Mouse (Mus musculus) left cerebral cortex, adult 2 months (tissue): ENCODE measurements around the gene Zic3. TPM values are rescaled to one million over a fixed set of nuclear protein-coding genes. Genes with fewer than 3 reads are reported as not detected.
A peak's percentile ranks its signal among the peaks of the same experiment; 100 is the strongest.

ENCODE experiments used
- DNase-seq, 2 experiments: peaks; one replicate each; pipeline ENCODE4 v3.0.0; 2021 to 2022; ENCODE audit warnings: low spot score in 2 of 2, mixed read lengths in 1 of 2; ENCODE audit errors: extremely low spot score in 1 of 2
- H3K27ac ChIP-seq: fragments of 200-600 bp; 2 replicates; pipeline ENCODE4 v1.8.1; 2022
- H3K4me3 ChIP-seq: fragments of 200-600 bp; 2 replicates; pipeline ENCODE4 v1.8.1; 2022
- CTCF ChIP-seq: fragments of 200-600 bp; IDR thresholded peaks from 2 replicates; pipeline ENCODE4 v1.8.1; 2022; ENCODE audit warnings: antibody characterized with exemption, mild to moderate bottlenecking, moderate library complexity
- intact Hi-C: fragments of 180-260 bp; cut with DNase I; formaldehyde crosslinking; loops from one replicate; pipeline ENCODE4 v1.15.1; 2025
- total RNA-seq, 2 experiments: library from RNA; stranded (reverse); gene quantifications; 2 replicates each; pipeline ENCODE4 v1.2.3; 2021

The Zic3 gene
- total RNA-seq, 2 experiments from 2014 or later, result 2.2 to 2.8 TPM

DNA sequence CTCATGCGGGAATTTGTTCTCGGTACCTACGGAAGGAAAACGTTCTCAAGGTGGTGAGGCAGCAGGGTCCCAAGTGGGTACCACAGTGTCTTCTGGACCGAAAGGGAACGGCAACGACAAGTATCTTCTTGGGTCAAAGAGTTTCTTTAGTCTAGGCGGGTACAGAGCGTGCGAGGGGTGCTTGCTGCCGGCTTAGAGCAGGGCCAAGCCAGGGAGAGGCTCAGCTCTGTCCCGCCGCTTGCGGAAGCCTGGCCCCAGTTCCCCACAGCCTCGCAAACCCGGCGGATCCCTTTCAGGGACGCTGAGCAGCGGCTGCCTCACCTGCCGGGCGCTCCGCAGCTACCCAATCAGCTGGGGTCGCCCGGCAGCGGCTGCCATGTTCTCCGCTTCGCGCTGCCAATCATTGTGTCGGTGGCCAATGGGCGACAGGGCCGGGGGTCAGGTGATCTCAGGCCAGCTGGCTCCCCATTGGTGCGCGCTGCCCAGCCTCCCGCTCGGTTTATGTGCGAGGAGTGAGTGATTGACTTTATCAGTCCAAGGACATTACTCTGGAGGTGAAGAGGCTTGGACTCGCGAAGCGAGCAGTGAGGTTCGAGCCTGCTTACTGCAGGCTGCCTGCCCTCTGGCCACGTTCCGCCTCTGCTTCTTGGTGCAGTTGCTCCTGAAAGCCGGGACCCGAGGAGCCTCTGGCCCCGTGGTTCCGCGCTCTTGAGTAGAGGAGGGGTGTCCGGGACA lies 7.8 kb downstream of the Zic3 start:
- DNase-seq, result peak in 1 of 2 experiments; percentile 10
- intact Hi-C loops, result loop anchor here (2.0 kb wide), 1 partner anchor 109 kb away; no protein-coding TSS in a partner anchor
- Histone ChIP-seq H3K27ac (no peak overlapping the region), H3K4me3 (peak overlapping the region; percentile 33)
- no peak for TF ChIP-seq CTCF

DNA sequence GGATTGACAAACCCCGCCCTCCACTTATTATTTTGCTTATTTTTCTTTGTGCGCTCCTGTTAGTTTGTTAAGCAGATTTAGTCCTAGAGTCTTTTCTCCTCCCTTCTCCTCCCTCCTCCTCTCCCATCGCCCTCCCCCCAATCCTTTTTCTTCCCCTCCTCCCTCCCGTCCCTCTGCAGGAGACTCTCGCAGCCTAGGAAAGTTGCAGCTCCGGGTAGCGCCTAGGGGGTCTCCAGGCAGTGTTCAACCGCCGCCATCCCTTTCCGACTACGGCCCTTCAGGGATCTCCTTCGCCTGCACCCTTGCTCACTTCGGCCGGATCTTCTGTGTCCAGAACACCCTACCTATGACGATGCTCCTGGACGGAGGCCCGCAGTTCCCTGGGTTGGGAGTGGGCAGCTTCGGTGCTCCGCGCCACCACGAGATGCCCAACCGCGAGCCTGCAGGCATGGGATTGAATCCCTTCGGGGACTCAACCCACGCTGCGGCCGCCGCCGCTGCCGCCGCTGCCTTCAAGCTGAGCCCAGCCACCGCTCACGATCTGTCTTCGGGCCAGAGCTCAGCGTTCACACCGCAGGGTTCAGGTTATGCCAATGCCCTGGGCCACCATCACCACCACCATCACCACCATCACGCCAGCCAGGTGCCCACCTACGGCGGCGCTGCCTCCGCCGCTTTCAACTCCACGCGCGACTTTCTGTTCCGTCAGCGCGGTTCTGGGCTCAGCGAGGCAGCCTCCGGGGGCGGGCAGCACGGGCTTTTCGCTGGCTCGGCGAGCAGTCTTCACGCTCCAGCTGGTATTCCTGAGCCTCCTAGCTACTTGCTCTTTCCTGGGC lies 8.6 kb downstream of the Zic3 start:
- peak in 1 of 2 experiments; percentile 8 for DNase-seq
- intact Hi-C loops, result loop anchor here (2.0 kb wide), 1 partner anchor 110 kb away; no protein-coding TSS in a partner anchor
- H3K4me3 ChIP-seq, result peak overlapping the region; percentile 33
- H3K27ac ChIP-seq, result 0 out of 2 replicates have a peak overlapping the region, but pooled peaks have one; percentile 28
- no peak for TF ChIP-seq CTCF

DNA sequence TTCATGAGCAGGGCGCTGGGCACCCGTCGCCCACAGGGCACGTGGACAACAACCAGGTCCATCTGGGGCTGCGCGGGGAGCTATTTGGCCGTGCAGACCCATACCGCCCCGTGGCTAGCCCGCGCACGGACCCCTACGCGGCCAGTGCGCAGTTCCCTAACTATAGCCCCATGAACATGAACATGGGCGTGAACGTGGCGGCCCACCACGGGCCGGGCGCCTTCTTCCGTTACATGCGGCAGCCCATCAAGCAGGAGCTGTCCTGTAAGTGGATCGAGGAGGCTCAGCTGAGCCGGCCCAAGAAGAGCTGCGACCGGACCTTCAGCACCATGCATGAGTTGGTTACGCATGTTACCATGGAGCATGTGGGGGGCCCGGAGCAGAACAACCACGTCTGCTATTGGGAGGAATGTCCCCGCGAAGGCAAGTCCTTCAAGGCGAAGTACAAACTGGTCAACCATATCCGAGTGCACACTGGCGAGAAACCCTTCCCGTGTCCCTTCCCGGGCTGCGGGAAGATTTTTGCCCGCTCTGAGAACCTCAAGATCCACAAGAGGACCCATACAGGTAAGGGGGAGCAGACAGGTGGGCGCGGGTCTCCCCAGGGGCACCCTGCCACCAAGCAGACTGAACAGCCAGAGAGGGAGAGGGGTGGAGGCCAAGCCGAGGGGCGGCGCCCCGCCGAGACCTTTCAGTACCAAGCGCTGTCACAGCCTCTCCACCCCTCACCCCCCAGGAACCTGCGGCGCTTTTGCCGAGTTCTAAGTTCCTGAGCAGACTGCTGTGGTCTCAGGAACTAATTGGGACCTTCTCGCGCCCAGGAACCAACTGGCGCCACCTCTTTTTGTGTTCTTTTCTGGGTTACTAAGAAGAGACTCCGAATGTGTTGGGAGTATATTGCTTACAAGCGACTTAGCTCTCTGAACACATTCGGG lies 9.4 kb downstream of the Zic3 start:
- no peak for TF ChIP-seq CTCF
- Histone ChIP-seq H3K27ac (peak overlapping the region; percentile 28; the same call in 1 of the 2 replicates), H3K4me3 (peak overlapping the region; percentile 33)
- no peak for DNase-seq
- intact Hi-C loops, result loop anchor here (2.0 kb wide), 1 partner anchor 111 kb away; no protein-coding TSS in a partner anchor

DNA sequence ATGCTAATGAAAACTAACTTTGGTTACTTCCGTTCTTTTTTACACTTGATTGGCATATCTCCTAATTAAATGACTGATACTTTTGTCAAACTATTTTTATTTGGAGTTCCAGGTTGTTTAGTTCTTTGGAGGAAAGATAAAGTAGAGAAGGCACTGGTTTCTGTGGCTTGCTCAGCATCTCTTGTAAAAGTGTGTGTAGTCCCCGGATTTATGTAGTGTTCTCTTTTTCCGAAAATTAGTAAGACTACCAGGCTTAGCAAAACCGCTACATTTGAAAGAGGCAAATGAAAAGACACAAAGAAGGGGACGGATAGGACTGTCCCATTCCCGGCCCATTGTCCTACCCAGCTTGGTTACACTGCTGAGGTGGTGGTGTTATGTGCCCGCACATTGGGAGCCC lies 10.1 kb downstream of the Zic3 start:
- intact Hi-C loops, result no loop called here
- Histone ChIP-seq H3K27ac (no peak overlapping the region; the same call in 1 of the 2 replicates), H3K4me3 (0 out of 2 replicates have a peak overlapping the region, but pooled peaks have one; percentile 7)
- no peak for DNase-seq
- TF ChIP-seq CTCF, result no peak

DNA sequence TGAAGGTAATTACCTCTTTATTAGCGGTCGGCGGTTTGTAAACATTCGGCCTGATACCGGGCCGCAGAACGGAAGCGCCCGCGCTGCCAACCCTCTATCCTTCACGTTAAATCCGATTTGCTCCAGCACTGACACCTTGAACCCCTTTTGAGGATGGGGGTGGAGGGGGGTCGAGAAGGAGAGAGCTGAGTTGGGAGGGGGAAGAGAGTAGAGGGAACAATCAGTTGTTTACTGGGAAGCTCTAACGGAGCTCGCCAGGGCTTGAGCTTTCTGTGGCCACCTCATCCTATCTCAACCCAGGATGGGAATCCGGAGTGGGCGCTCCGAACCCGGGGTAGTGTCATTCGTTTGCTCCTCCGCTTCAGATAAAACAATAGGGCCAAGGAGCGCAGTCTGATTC lies 11.0 kb downstream of the Zic3 start:
- Histone ChIP-seq H3K27ac (no peak overlapping the region), H3K4me3 (no peak overlapping the region)
- TF ChIP-seq CTCF, result no peak
- DNase-seq, result no peak
- intact Hi-C loops, result no loop called here

DNA sequence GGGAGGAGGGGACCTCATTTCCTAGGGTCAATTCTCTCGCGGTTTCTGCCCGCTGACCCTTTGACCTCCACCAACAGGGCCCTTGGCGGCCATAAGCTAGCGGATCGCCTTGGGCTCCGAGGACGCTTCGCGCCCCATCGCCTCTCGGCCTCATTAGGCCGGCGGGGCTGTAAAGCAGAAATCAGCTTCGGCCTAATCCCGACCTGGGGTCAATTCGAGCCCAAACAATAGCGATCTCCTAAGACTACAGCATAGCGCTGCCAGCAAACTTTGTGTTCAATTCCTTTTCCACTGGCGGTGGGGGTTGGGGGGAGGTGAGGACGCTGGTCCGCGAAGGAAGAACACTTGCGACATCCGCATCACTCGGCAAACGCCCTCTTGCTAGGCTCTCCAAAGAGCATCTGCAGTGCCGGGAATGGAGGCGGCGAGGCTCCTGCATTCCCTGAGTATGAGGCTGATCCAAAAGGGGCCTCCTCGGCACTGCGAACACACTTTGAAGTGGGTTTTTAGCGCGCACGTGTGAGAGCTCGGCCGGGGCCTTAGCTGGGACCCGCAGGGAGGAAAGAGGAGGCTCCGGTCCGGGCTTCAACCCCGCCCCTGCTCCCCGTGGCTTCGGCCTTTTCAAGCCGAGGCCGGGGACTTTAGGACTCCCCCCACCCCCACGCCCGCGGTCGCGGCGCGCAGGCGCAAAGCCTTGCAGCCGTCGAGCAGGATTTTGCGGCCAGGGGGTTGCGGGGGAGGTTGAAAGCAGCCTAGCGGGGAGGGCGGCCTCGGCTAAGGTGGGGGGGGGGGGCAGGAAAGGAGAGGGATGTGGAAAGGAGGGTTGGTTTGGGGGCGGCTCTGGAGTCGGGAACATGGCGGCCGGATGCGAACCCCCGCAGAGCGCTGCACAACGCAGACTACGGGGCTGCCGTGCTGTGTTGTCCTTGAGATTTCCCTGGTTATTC lies 15.8 kb downstream of the Zic3 start:
- Histone ChIP-seq H3K4me3 (no peak overlapping the region), H3K27ac (no peak overlapping the region)
- DNase-seq, result no peak
- intact Hi-C loops, result loop anchor here (2.0 kb wide), 1 partner anchor 122 kb away; no protein-coding TSS in a partner anchor
- TF ChIP-seq CTCF, result no peak

DNA sequence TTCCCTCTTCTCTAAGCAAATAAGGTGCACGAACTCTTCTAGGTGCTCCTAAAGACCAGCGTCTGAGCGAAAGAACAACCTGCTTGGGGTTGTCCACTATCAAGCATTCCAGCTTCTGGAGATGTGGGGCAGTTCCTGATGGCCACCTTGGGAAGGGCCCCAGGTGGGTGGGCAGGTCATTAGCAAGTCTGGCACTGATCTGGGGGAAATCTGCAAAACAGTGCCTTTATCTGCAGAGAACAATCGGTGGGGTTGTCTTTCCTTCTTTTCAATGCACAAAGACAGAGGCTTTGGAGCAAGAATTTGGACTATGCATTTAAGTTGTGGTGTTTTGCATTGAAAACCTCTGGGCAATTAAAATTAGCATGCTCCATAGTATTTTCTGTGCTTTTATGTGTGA lies 17.2 kb downstream of the Zic3 start:
- intact Hi-C loops, result loop anchor here (2.0 to 10.0 kb wide), 2 partner anchors 123 to 335 kb away; no protein-coding TSS in a partner anchor
- Histone ChIP-seq H3K27ac (no peak overlapping the region), H3K4me3 (no peak overlapping the region)
- DNase-seq, result no peak
- no peak for TF ChIP-seq CTCF

DNA sequence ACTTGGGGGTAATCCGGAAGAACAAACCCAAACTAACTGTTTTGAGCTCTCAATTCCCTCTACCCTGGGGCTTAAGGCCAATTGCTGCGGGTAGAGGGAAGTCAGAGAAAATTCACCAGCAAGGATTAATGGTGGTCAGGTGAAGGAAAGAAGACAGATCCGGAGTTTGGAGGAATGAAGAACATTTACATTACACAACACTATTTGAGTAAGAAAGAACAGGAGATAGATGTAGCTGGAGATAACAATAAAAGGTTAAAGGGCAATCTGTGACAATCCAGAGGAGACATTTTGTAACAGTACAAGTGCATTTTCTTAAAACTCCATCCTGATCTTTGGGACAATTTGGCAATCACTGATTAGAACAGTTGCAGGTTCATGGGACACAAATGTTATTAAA lies 19.4 kb downstream of the Zic3 start:
- Histone ChIP-seq H3K4me3 (no peak overlapping the region), H3K27ac (no peak overlapping the region)
- no peak for TF ChIP-seq CTCF
- no peak for DNase-seq
- intact Hi-C loops, result loop anchor here (10.0 kb wide), 1 partner anchor 333 kb away; no protein-coding TSS in a partner anchor

DNA sequence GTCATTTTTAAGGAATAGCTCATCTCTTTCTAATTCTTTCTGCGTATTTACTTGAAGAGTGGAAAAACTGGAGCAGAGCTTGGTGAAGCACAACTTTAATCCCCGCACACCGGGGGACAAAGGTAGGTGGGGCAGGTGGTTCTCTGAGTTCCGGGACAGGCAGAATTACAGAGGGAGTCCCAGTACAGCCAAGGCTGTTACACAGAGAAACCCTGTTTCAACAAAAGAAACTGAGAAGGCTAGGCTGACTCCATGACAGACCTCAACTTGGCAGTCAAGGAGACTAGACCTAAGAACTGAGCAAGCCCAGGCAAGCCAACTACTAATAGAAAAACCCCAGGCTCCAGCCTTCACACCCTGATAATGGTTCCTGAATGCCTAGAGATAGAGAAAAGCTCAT lies 20.0 kb downstream of the Zic3 start:
- intact Hi-C loops, result loop anchor here (10.0 kb wide), 1 partner anchor 332 kb away; no protein-coding TSS in a partner anchor
- no peak for DNase-seq
- Histone ChIP-seq H3K4me3 (no peak overlapping the region), H3K27ac (no peak overlapping the region)
- TF ChIP-seq CTCF, result no peak
